Mouse (Mus musculus) heart, postnatal 0 days (tissue): ENCODE measurements around the gene Ccdc12.

Experiments
- CTCF ChIP-seq: IDR thresholded peaks from 2 replicates; pipeline ENCODE4 v1.5.1; 2016; ENCODE audit warnings: antibody characterized with exemption, control low read depth, low read depth
- EP300 ChIP-seq: IDR thresholded peaks from 2 replicates; pipeline ENCODE4 v1.6.1; 2016; ENCODE audit warnings: antibody characterized with exemption, low read depth

DNA sequence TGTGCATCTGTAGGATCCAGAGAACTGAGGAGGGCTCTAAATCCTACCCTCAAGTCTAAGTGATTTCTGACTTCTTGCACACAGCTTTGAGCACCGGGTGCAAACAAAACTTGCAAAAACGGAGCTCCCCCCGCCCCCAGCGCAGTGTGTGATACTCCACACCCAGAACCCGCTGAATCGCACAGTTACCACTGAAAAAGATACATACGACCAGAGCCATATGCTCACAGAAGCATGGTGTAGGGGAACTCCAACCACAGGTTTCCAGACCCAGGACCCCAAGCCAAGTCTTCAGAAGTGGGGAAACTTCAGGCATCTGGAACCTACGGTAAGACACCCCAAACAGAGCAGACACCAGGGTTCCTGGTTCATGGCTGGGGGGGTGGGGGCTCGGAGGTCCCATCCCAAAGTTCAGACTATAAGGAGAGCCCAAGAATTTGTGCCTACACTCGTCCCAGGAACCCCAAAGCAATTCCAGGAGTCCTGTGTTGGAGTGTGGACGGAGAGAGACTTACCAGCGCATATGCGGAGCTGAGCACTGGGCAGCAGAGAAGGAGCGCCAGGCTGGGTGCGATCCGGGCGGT, 85.5 kb downstream of the Ccdc12 start, which contains the start of gene Myl3:
- no peak for TF ChIP-seq EP300
- no peak for TF ChIP-seq CTCF
